Mouse (Mus musculus) T-helper 2 cell (primary cell): ENCODE data around the gene Hlcs.

ENCODE experiments used
- in situ Hi-C: fragments of 300-600 bp; cut with MboI, MseI; formaldehyde crosslinking; loops from one replicate; pipeline ENCODE4 v1.15.1; 2025; ENCODE audit warnings: high pct_unique_total_duplicates

The Hlcs gene

GRCm38 (mm10) chr16:94291141-94291540 is 22.2 kb downstream of the Hlcs start:
- in situ Hi-C loops: no loop called here

DNA sequence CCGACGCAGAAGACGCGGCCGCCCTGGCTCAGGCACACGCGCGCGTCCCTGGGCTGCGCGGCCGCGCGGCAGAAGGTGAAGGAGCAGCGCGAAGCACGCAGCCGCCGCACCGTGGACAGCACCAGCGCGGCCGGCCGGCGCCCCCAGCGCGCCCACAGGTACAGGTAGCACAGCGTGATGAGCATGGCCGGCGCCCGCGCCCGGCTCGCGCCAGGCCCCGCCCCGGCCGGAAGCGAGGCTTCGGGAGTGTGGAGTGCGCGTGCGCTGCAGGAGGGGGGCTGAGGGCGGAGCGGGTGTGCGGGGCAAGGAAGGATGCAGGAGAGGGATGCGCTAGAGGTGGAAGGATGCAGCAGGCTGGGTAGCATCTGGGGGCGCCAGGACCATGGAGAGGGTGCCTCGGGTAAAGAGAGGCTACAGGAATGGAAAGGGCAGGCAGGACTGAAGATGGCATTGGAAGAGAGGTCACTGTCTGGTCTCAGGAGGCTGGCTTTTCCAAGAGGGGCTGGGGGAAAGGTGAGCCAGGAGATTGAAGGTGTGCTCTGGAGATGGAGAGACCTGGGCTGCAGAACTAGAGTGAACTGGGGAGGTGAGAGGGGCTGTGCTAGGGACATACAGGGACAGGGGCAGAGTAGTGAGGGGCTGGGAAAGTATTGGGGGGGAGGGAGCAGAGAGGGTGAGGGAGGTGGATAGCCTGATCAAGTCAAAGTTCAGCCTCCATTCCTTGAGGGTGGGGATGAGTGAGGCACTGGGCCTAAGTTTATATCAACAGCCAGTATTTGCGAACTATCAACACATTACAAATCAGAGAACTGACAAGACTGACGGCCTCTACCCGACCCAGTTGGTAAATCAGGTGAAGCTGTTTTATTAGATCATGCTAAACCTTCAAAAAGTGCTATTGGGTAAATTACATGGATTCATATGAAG is 23.0 kb downstream of the Hlcs start:
- in situ Hi-C loops: no loop called here

DNA sequence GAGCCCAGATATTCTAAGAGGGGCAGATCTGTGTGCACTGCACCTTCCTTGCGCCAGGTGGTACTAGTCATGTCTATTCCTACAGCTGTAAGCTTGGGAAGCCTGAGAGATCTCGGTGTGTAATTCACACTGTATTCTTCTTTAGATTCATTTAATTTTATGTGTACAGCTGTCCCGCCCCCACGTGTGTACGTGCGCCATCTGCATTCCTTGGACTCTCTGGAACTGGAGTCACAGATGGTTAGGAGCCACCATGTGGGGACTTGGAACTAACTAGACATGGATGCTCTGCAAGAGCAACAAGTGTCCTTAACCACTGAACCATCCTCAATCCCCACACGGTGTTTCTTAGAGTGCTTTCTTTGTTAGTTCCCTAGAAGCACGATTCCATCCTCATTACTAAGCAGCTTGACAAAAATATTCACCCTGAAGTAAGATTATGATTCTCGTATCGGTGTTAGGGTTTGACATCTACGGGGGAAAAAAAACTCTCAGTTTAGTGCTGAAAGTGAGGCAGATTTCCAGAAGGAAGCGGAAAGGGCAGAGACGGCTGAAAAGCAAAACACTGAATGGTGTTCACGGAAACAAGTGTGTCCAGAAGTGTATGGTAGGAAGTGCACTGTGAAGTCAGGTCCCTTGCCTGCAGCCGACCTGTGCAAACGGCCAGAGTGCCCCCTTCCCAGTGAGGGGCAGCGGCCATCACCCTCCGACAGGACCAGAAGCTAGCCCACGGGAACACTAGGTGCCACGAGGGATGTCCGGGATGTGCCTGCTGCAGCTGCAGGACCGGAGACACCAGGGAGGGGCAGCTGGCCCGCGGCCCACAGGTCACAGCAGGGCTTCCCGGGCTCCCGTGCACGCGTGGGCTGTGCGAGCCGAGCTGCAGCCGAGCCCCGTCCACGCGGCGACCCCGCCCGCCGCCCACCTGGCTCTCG is 24.0 kb downstream of the Hlcs start:
- in situ Hi-C loops: no loop called here

- in situ Hi-C loops: no loop called here
Observed at GRCm38 (mm10) chr16:94287826-94288225, 25.5 kb downstream of the Hlcs start.

DNA sequence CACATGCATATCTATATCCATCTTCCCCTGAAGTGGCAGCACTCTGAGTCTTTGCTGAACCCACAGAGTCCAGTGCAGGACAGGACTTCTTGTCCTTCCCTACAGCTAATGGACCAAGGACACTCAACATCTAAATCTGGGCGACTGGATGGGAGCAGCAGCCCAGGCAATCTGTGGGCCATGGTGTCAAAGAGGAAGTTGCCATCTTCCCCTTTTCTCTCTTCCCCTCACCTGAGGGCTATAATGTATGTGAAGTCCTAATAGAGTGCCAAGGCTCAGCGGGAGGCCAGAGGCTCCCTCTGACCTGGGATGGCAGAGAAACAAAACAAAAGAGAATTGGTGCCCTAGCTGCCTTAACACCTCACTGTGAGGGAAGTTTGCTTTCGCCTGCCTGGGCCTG is 29.4 kb downstream of the Hlcs start:
- in situ Hi-C loops: no loop called here

- in situ Hi-C loops: loop anchor here (5.0 kb wide), 1 partner anchor 41 kb away; the partner anchor contains the start of gene Hlcs
Observed at GRCm38 (mm10) chr16:94270826-94271225, 42.5 kb downstream of the Hlcs start.

DNA sequence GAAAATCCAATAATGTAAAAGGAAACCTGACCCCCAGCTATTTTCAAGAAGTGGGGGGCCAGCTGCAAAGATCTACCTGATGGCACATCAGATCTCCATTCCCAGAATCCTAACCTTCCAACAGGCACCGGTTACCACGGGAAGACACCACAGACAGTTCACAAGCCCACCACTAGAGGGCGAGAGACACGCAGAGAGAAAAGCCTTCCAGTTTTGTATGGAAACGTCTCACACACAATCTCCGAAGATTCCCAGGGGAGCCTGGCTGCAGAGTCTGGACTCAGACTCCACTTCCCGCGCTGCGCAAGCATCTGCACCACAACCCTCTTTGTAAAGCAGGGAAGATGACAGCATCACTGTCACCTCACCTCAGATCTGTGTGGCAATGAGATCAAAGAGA is 43.7 kb downstream of the Hlcs start:
- in situ Hi-C loops: loop anchor here (5.0 to 10.0 kb wide), 2 partner anchors 43 to 755 kb away; partner anchors contain the start of gene Hlcs

- in situ Hi-C loops: loop anchor here (10.0 kb wide), 1 partner anchor 757 kb away; no protein-coding TSS in a partner anchor
Observed at GRCm38 (mm10) chr16:94268205-94268604, 45.2 kb downstream of the Hlcs start.

- in situ Hi-C loops: loop anchor here (10.0 kb wide), 1 partner anchor 760 kb away; no protein-coding TSS in a partner anchor
Observed at GRCm38 (mm10) chr16:94264611-94265010, 48.8 kb downstream of the Hlcs start.

DNA sequence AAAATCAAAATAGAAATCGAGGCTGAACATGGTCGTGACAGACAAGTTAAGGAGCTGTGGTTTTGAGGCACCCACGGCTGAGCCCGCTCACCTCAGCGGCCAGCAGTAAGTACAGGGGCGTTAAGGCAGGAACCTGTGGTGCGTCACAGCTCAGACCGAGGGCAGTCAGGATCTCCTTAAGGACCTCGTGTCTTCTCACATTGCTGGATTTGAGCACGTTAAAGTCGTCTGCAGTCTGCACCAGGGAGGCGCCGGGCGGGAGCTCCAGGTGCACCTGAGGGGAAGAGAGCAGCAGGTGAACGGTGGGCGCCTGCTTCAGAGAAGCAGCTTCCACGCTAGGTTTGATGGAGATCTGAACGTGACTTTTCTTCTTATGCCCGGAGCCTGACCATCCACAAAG is 50.9 kb downstream of the Hlcs start:
- in situ Hi-C loops: loop anchor here (10.0 kb wide), 1 partner anchor 762 kb away; no protein-coding TSS in a partner anchor

GRCm38 (mm10) chr16:94260938-94261630 is 52.3 kb downstream of the Hlcs start:
- in situ Hi-C loops: loop anchor here (10.0 kb wide), 1 partner anchor 764 kb away; no protein-coding TSS in a partner anchor

- in situ Hi-C loops: no loop called here
Observed at GRCm38 (mm10) chr16:94258366-94259310, 54.7 kb downstream of the Hlcs start.

- in situ Hi-C loops: no loop called here
Observed at GRCm38 (mm10) chr16:94255592-94255991, 57.8 kb downstream of the Hlcs start.

DNA sequence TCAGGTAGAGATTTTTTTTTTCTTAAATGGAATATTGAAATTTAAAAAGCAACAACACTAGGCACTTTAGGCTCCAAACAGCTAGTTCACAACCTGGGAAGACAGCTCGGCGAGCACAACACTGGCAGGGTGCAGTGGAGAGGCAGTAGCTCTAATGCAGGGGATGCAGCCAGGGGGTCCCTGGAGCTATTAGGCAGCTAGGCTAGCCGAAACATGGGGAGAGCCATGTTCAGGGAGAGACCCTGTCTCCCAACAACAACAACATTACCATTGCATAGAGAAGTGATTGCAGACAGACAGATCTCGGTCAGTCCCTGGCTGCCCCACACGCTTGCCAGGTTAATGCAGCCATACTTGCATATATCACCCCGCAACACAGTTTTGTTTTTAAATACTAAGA is 58.3 kb downstream of the Hlcs start:
- in situ Hi-C loops: no loop called here

DNA sequence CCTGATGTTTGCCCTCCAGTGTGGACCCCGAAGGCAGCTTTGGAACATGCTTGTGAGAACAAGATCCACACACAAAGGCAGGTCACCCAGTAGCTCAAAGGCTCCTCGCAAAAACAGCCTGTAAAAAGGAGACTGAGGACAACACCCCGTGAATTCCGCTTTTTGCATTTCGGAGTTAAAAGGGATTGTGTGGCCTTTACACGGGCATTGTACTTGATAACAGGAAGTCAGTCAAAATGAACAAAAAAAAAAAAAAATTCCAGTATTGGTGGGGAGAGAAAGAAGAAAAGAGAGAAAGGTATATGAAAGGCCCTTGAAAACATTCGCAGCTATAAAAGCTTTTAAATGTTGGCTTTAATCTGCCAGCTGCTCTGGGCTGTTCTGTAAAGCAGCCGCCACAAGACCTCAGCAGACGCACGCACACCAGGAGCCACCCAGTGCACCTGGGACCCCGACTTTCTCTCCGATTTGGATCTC is 58.9 kb downstream of the Hlcs start:
- in situ Hi-C loops: no loop called here

- in situ Hi-C loops: no loop called here
Observed at GRCm38 (mm10) chr16:94253671-94254414, 59.5 kb downstream of the Hlcs start.

- in situ Hi-C loops: no loop called here
Observed at GRCm38 (mm10) chr16:94251756-94252155, 61.6 kb downstream of the Hlcs start.

GRCm38 (mm10) chr16:94250640-94251349 is 62.6 kb downstream of the Hlcs start:
- in situ Hi-C loops: no loop called here

DNA sequence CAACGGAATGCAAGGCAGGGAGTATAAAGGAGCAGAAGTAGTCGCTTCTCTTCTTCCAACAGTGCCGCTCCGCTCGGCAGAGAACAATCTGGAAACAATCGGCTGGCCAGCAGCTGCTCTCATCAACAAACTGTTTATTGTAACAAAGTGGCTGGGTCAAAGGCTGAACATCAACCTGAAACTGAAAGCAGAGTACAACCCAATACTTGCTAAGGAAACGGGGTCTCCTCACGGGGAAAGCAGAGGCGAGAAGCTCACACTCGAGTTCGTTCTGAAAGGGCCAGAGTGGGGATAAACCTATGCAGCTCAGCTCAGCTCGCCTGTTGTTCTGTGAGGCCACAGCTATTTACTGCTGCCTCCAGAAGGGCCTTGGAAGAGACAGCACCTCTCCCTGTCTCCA is 63.2 kb downstream of the Hlcs start:
- in situ Hi-C loops: no loop called here
